Mouse (Mus musculus): ENCODE data around the gene 9330182L06Rik. TPM values are rescaled to one million over a fixed set of nuclear protein-coding genes. Genes with fewer than 3 reads are reported as not detected.

9330182L06Rik gene
- under 1 TPM; 0.22 to 0.23 TPM for total RNA-seq (2021)
- long read RNA-seq, experiment 1, result 0 reads
- long read RNA-seq, experiment 2, result 0 reads

DNA sequence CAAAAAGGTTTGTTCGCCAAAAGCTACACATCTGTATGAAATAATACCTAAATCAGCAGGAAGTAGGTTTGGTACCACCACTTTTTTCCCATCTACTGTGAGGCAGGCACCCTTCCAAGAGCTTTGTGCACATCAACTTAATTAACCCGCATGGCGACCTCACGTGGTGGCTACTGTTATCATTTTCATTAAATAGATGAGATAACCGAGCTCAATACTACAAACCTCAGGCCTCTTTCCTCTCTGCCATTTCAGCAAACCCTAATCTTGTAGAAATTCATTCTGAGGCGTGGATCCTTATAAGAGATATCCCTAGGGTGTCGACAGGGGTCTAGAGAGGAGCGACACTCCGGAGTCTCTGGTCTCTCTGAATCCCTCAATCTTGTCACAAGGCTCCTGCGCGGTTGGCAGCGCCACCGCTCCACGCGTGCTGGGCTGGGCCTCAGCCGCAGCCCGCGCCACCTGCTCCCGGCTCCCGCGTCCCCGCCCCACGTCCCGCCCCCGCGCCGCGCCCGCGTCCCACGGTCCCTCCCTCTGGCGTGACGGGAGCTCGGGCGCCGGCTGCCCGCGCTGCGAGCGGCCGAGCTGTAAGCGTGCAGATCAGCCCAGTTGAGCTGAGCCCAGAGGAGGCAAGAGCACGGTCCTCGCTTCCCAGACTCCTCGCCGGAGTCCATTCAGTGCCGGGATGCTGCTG lies at the start of gene 9330182L06Rik:
Gene 9330182L06Rik (plus strand): TSS at position 533 of the 694 bp plus-strand sequence.
- intact Hi-C loops (cut with DNase I; ENCODE audit: low total_unique reads), result no loop called here
- peak; percentile 16 for DNase-seq

DNA sequence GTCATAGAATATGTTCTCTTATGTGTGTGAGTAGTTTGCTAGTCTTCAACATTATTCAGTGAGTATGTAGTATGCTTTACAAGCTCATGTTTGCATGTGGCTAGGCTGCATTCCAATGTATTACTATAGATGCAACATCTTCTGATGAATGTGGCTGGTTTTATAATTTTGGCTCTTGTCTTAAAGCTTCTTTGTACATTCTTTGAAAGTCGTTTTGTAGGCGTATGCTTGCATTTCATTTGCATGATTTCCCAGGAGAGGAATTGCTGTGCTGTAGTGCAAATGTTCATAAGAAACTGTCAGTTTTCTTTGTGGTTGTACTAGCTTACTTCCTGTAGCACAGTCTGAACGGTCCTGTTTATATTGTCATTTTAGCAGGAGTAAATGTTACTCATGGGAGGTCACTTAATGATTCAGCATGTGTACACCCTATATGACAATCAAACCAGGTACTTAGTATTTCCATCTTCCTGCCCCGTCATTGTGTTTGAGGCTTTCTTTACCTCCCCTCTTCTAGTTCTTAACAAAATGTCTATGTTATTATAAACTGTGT lies 38.4 kb upstream of the 9330182L06Rik start:
- DNase-seq, result no peak
- intact Hi-C loops (cut with DNase I; ENCODE audit: low total_unique reads), result no loop called here

DNA sequence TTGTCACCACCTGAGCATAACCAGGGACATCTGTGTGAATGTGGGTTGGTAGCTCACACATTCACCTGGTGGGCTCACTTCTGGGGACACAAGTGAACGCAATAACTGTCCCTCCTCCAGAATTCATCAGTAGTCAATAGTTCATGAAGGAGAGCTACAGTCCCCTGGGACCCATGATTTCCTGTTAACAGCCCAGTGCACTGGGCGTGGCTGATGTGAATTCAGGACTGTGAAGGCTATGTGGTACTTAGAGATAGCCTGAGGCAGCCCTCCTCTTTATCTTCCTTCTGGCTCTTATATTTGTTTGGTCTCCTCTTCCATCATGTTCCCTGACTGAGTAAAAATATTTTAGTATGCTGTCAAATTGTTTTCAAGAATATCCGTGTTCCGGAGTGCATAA lies 1.6 kb upstream of the 9330182L06Rik start:
- no peak for DNase-seq
- intact Hi-C loops (cut with DNase I; ENCODE audit: low total_unique reads), result no loop called here

DNA sequence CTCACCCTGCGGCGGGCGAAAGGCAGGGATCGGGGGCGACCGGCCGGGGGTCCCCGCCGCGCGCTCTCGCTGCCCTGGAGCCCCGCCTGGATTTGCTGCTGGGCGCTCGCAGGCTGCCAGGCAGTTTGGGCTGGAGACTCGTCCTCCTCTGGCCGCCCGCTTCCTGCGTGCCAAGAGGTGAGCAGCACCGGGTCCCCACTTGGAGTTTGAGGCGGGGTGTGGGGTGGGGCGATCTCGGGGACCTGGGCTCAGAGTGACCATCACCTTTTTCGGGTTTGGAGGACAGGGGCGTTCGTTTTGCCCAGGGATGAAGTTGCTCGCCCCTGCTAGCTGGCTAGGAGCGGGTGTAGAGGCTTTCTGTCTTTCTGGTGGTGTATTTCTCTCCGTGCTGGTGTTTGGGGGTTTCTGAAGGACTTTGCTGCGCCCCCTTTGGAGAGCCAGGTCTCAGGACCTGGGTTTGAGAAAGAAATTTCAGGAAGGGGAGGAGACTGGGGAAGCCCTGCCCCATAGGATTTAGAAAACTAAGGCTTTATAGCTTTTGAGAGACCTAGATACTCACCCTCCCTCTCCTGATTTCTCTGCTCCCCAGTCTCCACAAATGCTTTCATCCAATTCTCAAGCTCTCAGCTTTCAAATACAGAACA lies 484 bp downstream of the 9330182L06Rik start:
- peak; percentile 6 for DNase-seq
- intact Hi-C loops (cut with DNase I; ENCODE audit: low total_unique reads), result no loop called here

DNA sequence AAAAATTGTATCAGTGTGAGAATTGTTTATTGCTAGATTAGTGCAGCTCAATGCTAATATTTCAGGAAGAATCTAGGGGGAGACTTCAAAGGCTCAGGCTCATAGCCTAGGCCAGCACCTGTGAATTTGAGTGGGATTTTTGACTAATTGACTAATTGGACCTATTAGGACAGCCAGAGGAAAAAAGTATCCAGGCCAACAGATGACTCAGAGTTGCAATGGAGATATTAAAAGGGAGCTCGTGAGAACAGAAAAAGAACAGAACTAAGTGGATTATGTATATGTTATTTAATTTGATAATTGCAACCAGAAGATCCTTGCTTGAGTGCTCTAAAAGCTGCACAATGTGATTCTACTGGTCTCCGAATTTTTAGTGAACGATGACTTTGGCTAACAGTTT lies 3.7 kb downstream of the 9330182L06Rik start:
- DNase-seq, result no peak
- intact Hi-C loops (cut with DNase I; ENCODE audit: low total_unique reads), result no loop called here

DNA sequence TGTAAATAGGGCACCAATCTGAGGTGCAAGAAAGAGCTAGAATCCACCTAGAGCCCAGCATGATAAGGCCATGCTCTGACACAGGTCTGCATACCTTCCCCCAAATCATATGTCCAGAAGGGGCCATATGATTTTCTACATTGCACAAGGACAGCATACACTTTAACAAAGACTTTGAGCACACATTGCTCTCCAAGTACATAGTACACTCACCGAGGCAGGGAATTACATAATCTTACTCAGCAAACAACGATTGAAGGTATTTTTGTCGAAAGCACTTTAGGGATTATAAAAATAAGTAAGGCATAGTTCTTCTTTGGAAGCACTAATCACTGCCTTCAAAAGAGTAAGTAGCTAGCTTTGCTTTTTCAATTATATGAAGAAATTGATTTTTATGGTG lies 7.1 kb downstream of the 9330182L06Rik start:
- no peak for DNase-seq
- intact Hi-C loops (cut with DNase I; ENCODE audit: low total_unique reads), result no loop called here

DNA sequence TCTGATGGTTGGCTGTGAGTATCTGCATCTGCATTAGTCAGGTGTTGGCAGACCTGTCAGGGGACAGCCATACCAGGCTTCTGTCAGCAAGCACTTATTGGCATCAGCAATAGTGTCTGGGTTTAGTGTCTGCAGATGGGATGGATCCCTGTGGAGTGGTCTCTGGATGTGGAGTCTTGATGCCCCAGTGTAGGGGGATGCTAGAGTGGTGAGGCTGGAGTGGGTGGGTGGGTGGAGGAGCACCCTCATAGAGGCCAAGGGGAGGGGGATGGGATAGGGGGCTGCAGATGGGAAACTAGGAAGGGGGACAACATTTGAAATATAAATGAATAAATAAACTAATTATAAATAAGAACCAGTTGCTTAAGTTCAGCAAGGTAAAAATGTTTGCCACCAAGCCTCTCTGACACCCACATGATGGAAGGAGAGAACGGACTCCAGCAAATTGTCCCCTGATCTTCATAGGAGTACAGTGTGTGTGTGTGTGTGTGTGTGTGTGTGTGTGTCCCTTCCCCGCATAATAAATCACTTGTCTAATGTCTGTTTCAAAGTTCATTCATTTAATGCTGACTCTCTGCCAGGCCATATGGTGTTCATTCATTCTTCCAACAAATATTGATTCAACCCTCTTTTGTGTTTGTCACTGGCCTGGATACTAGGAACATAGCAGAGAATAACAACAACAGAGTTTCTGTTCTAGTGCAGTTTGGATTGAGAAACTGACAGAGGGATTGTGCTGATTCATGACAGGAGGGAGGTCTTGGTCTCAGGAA lies 30.0 kb downstream of the 9330182L06Rik start:
- intact Hi-C loops (cut with DNase I; ENCODE audit: low total_unique reads), result no loop called here
- DNase-seq, result no peak

DNA sequence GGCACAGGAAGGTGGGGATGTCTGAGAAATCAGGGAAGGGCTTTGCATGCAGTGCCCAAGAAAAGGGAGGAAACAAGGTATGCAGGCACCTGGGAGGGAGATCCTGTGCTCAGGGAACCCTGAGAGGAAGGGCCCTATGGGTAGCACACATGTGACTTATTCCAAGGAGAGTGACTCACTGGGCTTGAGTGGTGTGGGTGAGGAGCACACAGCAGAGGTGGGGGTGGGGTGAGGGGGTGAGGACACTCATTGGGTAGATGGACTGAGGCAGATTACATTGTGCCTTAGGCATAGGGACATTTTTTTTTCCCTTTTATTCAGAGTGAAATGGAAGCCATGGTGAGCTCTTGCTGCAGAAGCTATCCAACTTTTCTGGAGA lies 30.6 kb downstream of the 9330182L06Rik start:
- no peak for DNase-seq
- intact Hi-C loops (cut with DNase I; ENCODE audit: low total_unique reads), result no loop called here

DNA sequence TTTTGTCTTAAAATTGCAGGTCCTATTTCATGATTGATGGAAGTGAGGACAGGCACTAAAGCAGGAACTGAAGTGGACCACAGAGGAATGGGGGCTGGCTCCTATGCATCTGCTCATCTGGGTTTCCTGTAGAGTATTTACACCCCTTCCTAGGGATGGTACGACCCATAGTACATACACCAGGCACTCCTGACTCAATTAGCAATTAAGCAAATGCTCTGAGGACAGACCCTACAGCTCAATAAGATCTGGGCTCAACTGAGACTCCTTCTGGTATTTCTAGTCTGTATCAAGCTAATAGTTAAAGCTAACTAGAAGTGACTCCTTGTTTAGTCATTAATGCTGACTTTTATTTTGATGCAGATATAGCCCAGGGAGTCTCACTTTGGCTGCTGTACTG lies 60.9 kb downstream of the 9330182L06Rik start:
- intact Hi-C loops (cut with DNase I; ENCODE audit: low total_unique reads), result no loop called here
- no peak for DNase-seq

DNA sequence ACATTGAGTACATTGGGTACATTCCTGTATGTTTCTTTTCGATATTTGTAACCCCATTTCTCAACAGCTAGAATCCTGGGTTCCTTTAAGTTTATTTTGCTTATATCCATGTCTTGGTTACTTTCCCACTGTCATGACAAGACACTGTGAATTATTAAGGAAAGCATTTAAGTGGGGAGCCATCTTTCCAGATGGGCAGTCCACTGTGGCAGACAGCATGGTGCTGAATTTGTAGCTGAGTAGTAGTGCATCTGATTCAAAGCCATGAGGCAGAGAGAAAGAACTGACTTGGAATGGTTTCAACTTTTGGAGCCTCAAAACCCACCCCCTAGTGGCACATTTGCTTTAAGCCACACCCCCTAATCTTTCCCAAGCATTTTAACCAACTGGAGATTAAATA lies 61.6 kb downstream of the 9330182L06Rik start:
- intact Hi-C loops (cut with DNase I; ENCODE audit: low total_unique reads), result no loop called here
- no peak for DNase-seq

DNA sequence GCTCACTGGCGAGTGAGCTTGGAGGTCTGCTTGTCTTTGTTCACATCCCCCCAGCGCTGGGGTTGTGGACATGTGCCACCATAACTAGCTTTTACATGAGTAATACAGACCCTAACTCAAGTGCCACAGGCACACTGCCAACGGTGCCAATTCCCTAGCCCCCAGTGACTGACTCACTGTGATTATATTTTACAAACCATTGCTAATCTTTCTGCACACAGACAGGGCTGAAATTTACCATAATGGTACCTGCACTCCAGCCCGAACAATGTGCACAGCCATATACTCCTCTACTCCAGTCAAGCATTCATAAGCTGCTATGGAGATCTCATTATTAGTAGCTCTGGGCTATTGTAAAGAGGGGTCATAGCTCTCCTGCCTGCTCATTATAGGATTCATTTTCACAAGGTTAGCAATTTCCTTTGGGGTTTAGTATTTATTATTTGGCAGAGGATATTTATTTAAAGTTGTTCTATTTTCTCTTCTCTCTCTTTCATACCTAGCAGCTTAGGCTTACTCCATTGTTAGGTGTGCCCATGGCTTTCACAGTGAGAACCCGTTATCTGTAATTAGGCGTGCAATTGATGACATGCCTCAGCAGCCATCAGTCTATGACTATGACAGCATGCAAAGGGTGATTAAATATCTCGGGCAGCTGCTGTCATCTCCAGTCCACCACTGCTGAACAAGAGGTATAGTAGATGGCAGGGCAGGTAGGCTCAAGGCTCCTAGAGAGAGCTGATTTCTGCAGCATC lies 73.0 kb downstream of the 9330182L06Rik start:
- no peak for DNase-seq
- intact Hi-C loops (cut with DNase I; ENCODE audit: low total_unique reads), result no loop called here

DNA sequence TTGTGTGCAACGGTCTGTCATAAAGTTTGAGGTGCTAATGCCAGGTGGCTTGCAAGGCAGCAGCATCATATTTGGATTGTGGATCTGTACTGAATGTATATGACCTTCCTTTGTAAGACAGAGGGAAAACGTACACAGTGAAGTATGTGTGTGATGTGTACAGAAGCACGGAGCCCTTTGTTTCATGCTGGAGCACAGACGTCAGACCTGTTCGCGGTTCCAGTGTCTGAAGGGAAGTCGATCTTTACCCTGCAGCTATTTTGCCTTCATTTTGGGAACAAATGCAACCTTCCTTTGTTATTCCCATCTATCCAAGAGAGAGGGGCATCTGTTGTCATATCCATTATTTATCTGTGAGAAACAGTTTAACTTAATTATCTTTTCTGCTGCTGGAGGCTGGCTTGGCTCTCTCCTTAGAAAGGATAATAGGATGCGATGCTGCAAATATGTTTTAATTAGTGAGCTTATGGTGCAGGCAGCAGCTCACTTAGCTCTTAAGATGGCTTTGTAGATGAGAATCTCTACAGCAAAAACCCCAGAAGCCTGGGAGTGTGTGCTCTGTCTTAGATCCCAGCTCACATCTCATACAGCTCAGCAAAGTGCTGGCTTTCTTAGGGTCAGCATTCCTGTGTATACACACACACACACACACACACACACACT lies 73.7 kb downstream of the 9330182L06Rik start:
- intact Hi-C loops (cut with DNase I; ENCODE audit: low total_unique reads), result no loop called here
- no peak for DNase-seq

DNA sequence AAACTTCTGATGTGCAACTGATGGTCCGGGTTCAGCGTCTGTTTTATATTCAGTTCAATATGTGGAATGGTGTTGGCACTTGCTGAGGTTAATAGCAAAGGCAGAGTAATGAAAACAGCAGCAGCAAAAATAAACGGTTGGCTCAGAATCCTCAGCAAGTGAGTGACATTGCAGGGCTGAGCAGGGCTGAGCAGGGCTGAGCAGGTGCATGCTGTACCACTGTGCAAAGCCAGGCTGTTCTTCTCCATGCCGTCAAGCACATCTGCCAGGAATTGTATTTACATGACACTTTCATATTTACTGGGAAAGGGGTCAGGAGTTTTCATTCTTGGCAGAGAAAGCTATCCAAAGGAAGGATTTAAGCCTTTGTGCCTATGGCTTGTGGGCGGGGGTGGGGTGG lies 78.7 kb downstream of the 9330182L06Rik start:
- intact Hi-C loops (cut with DNase I; ENCODE audit: low total_unique reads), result no loop called here
- DNase-seq, result no peak

DNA sequence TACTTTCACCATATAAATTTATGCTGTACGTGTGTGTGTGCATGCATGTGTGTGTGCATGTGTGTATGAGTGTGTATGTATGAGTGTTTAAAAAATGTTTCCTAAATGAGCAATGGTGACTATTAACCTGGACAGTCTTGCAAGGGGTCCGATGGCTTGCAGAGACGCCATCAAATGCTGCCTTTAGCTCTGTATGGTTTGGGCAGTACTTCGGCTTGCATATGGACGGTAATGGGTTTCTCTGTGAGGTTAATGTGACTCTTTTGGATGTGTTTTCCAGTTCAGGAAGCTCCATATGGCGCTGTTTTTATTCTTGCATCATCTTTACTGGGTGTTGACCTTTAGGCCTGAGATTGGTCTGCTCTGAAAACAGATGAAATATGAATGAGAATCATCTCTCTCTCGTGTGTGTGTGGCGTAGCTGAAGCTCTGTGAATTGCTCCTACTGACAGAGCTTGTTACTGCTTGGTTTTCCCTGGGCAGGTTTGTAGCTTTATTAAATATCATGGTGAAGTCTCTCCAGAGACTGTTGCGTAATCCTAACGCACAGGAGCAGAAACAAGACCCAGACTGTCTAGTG lies 79.2 kb downstream of the 9330182L06Rik start:
- intact Hi-C loops (cut with DNase I; ENCODE audit: low total_unique reads), result no loop called here
- no peak for DNase-seq

DNA sequence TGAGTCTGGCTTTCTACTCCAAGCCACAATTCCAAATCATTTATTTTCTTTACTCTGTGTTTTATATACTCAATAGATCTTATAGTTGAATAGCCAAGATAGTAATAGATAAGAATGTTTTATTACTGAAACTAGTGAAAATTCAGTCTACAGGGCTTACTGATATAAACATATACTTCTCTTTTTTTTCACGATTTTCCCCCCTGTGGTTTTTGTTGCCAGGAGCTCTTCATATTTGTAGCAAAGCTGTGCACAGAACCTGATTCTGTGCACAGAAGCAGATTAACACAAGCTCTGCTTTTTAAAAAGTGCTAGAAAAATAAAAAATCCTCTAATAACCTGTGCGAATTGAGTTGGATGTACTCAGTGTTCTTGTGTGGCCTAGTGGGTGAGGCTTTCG lies 79.7 kb downstream of the 9330182L06Rik start:
- intact Hi-C loops (cut with DNase I; ENCODE audit: low total_unique reads), result no loop called here

DNA sequence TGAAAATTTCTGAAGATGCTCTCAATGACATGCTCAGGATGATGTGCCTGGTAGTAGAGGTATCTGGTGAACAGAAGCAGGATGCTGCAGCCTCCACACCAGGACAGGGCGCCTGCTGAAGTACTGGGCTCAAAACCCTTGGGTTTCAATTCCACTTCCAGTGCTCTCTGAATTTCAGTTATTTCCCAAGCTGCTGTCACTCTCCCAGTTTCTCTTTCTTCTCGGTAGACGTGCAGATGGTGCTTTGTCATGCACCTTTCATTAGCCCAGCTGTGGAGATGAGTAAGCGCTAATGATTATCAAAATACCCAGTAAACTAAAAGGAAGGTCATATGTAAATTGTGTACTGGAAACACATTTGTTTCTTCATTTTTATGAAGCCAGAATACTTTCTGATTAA lies 80.6 kb downstream of the 9330182L06Rik start:
- intact Hi-C loops (cut with DNase I; ENCODE audit: low total_unique reads), result no loop called here

More for the DNA sequence above, 79.7 kb downstream of the 9330182L06Rik start:
- no peak for DNase-seq

DNA sequence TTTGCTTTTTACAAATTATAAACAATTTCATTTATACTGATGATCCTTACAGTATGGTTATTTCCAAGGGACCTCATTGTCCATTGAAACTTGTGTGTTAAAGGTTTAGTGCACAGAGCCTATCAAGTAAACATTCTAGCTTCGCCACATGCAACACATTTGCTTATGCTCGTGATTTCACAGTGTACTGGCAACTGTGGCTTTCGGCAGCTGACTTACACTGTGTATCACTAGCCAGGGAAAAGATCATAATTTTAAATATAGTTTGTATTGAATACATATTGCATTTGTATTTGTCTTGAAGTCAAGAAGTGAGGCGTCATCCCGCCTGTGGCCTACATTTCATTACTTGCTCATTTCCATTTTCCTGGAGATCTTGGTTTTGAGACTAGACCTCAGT lies 86.2 kb downstream of the 9330182L06Rik start:
- intact Hi-C loops (cut with DNase I; ENCODE audit: low total_unique reads), result no loop called here
- DNase-seq, result no peak

More for the DNA sequence above, 80.6 kb downstream of the 9330182L06Rik start:
- no peak for DNase-seq

DNA sequence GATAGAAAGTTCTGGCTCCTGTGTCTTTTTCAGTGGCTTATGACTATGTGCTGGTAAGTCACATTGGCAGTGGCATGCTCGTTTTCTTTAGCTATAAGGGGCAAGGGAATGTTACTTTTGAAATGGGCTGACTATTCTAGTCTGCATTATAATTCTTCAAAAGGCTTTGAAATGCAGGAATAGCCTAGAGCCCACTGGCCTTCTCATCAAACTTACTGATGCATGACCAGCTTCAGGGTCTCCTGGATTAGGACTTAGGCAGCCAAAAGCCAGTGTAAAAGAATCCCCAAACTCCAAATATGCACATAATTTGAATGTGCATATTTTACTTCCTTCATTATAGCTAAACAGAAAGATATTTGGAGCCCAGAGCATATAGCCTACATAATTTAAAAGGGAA lies 86.7 kb downstream of the 9330182L06Rik start:
- no peak for DNase-seq
- intact Hi-C loops (cut with DNase I; ENCODE audit: low total_unique reads), result no loop called here

DNA sequence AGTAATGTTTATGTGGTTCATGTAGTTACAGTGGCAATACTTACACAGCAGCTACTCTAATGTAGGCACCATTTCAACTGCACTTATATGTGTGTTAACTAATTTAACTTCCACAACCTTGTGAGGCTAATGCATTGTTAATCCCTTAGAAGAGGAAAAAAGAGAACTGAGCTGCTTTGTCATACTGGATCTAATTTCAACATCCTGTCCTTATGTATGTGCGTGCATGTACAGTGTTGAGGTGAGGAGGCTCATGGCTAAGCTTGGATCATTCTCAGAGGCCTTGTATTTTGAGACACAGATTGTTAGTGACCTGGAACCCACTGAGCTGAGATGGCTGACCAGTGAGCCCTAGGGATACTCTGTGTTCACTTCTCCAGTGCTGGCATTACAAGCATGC lies 88.3 kb downstream of the 9330182L06Rik start:
- no peak for DNase-seq
- intact Hi-C loops (cut with DNase I; ENCODE audit: low total_unique reads), result no loop called here

Data from gastrocnemius, postnatal 14 days (tissue).